Mouse (Mus musculus) embryonic facial prominence, embryonic 10.5 days (tissue): Measurements from ENCODE around the gene Focad. TPM values are rescaled to one million over a fixed set of nuclear protein-coding genes. Genes with fewer than 3 reads are reported as not detected.

Experiments
- DNase-seq: peaks from one replicate; pipeline ENCODE4 v3.0.0-alpha.2; 2017; ENCODE audit warnings: low spot score
- H3K27ac ChIP-seq: fragments of 300-500 bp; sonication (generic); replicated peaks from 2 replicates; pipeline ENCODE4 v1.5.1; 2016; ENCODE audit warnings: mild to moderate bottlenecking
- H3K27me3 ChIP-seq: fragments of 300-500 bp; sonication (generic); replicated peaks from 2 replicates; pipeline ENCODE4 v1.6.1; 2016; ENCODE audit warnings: low read depth, mild to moderate bottlenecking; ENCODE audit not compliant: poor library complexity, severe bottlenecking
- H3K36me3 ChIP-seq: fragments of 300-500 bp; sonication (generic); replicated peaks from 2 replicates; pipeline ENCODE4 v1.6.1; 2016; ENCODE audit warnings: mild to moderate bottlenecking, moderate library complexity
- H3K4me1 ChIP-seq: fragments of 300-500 bp; sonication (generic); 2 replicates; pipeline ENCODE4 v1.6.1; 2016
- H3K4me3 ChIP-seq: fragments of 300-500 bp; sonication (generic); 2 replicates; pipeline ENCODE4 v1.5.1; 2016; ENCODE audit warnings: mild to moderate bottlenecking, moderate library complexity
- H3K9me3 ChIP-seq: fragments of 300-500 bp; sonication (generic); 2 replicates; pipeline ENCODE4 v1.6.1; 2016; ENCODE audit warnings: mild to moderate bottlenecking
- WGBS: fragments of 180-500 bp; shearing (Covaris S2); methylation state at CpG from one replicate; pipeline ENCODE4 v1.1.7; 2016; 5-methylcytosine and 5-hydroxymethylcytosine counted together
- polyA plus RNA-seq: library from polyadenylated mRNA; unstranded; fragments of >200 nt; fragmentation: Nextera tagmentation; extraction: Ambion mirVana; gene quantifications from 2 replicates; pipeline ENCODE4 v1.2.1, GENCODE M21; 2016

Focad gene
- polyA plus RNA-seq, 1 experiment from 2014 or later: 15.0 TPM

DNA sequence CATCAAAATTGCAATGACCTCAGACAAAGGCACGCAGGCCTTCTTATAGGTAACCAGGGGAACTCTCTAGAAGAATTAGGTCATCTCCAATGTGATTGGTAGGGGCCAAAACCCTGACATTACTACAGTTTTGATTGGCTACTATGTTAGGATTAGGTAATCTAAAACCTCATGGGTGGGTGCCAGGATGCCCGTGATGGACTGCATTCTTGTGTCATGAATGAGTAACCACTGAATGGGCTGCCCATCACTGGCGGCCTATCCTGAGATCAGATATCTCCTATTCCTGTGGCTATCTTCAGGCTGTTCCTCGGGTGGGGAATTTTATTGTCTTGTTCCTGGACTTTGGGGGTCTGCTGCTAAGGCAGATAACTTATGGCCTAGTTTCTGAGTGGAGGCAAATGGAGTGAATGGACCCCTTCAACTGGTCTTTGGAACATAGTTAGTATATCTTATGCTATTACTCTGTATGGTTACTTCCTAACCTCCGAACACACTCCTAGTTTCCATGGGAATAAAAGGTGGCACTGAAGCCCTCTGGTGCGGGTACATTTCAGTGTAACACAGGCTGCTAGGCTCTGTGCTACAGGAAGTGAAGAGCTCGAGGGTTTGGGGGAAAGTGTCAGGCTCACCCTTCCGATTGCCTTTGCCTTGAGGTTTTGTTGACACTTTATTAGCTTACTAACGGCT is 306.0 kb downstream of the Focad start:
- Histone ChIP-seq H3K36me3 (no peaks in the 10 kb centered on the region), H3K4me1 (no peaks in the 10 kb centered on the region), H3K27ac (no peak overlapping the region), H3K27me3 (no peaks in the 10 kb centered on the region), H3K4me3 (no peak overlapping the region), H3K9me3 (no peaks in the 10 kb centered on the region)
- DNase-seq: no peak
- 80% methylated on average over 9 of the region's 9 CpGs for WGBS

DNA sequence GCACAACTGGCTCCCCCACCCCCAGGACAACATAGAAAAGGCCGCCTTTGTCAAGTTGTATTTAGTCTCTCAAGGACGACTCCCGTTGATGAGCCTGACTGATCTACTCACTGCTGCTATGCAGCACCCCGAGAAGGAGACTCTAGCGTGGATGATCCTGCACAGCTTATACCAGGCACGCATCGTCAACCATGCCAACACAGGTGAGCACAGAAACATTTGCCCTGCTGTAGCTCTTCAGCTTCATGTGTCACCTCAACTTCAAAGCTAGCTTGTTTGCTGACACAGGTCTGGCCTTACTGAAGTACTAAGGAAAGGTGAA is 306.5 kb downstream of the Focad start:
- H3K27me3 ChIP-seq: no peaks in the 10 kb centered on the region
- 93% methylated on average over 7 of the region's 7 CpGs for WGBS
- no peaks in the 10 kb centered on the region for H3K36me3 ChIP-seq
- no peak overlapping the region for H3K4me3 ChIP-seq
- no peak overlapping the region for H3K27ac ChIP-seq
- H3K9me3 ChIP-seq: no peaks in the 10 kb centered on the region
- H3K4me1 ChIP-seq: no peaks in the 10 kb centered on the region
- DNase-seq: no peak

- H3K27me3 ChIP-seq: no peaks in the 10 kb centered on the region
- peaks cover 4% of the 10 kb centered on the region; the same call in 1 of the 2 replicates for H3K4me1 ChIP-seq
- H3K9me3 ChIP-seq: no peaks in the 10 kb centered on the region
- H3K4me3 ChIP-seq: no peak overlapping the region
- no peak overlapping the region for H3K27ac ChIP-seq
- no peaks in the 10 kb centered on the region; the same call in 1 of the 2 replicates for H3K36me3 ChIP-seq
- DNase-seq: no peak
- WGBS: 92% methylated on average over 6 of the region's 6 CpGs
Measured at GRCm38 (mm10) chr4:88402884-88403283, 308.5 kb downstream of the Focad start.

DNA sequence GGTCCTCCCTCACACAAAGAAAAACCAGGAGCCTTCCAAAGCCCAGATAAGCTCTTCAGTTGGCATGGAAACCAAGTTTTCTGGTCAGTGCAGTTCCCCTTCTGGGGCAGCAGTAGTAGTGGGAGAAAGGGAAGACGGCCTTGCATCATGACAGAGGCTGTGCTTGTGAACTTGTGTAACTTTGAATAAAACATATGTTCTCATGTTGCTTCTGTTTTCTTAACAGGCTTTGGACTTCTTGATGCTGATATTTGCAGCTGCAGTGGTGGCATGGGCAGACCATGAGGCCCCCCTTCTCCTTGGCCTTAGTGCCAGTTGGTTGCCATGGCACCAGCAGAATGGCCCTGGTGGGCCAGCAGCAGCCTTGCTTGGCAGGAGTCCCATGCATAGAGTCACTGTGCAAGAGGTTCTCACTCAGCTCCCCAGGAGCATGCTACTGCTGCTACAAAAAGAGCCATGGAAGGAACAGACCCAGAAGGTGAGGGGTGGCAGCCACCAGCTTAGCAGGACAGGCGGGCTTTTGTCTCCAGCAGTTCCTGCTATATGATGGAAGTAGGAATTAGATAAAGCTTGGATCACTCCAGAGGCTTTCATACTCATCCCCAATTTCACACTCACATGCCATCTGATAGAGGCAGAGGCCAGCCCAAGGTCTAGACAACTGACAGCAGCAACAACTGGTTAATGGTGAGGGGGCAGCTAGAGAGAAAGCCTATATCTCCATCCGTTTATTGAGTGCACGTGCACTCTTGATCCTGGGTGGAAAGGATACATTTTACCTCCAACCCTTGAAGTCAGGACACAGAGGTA is 312.7 kb downstream of the Focad start:
- DNase-seq: peak; percentile 9
- no peaks in the 10 kb centered on the region for H3K9me3 ChIP-seq

DNA sequence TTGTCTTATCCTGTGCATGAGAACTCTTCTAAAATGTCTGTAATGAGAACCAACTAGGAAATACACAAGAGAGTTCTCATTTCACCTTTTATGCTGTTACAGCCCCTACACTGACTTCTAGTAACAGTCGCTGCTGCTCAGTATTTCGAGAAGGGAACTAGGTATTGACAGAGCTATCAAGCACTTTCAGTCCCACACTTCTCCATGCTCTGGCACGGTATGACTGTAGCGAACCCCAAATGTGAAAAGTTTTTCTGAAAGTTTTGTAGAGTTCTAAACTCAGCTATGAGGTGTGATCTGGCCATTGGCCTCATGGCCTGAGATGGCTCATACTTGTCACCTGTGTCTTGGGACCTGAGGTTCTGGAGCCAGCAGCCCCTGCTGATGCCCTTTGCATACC is 314.9 kb downstream of the Focad start:
- H3K9me3 ChIP-seq: no peaks in the 10 kb centered on the region
- H3K4me3 ChIP-seq: no peak overlapping the region
- WGBS: 94% methylated on average over 4 of the region's 4 CpGs
- H3K27me3 ChIP-seq: no peaks in the 10 kb centered on the region
- no peaks in the 10 kb centered on the region; the same call in 1 of the 2 replicates for H3K36me3 ChIP-seq
- DNase-seq: no peak
- H3K27ac ChIP-seq: no peak overlapping the region
- H3K4me1 ChIP-seq: peaks cover 4% of the 10 kb centered on the region; the same call in 1 of the 2 replicates

More for the DNA sequence above, 312.7 kb downstream of the Focad start:
- Histone ChIP-seq H3K27ac (0 out of 2 replicates have a peak overlapping the region, but pooled peaks have one; percentile 10), H3K4me1 (peaks cover 4% of the 10 kb centered on the region; the same call in 1 of the 2 replicates), H3K27me3 (no peaks in the 10 kb centered on the region), H3K36me3 (no peaks in the 10 kb centered on the region; the same call in 1 of the 2 replicates), H3K4me3 (no peak overlapping the region)
- WGBS: 92% methylated on average over 4 of the region's 4 CpGs

DNA sequence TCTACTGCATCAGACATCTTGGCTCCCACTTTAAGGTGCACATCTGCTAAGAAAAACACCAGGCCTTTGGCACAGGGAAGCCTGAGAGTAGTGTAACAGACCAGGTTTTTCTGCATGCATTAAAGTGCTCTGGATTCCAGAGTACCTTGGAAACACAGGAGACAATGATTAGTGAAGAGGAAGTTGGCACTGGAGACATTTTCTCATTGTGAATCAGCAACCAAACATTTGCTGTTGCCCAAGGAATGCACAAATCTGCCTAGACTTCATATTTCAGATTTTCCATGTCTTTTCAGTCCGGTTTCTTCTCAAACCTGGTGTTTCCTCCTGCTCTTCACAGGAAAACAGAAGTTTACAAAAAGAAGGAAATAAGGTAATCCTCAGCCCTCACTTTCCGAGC is 317.9 kb downstream of the Focad start:
- WGBS: 88% methylated on average over 2 of the region's 2 CpGs
- DNase-seq: no peak
- Histone ChIP-seq H3K36me3 (no peaks in the 10 kb centered on the region; the same call in 1 of the 2 replicates), H3K27ac (no peak overlapping the region), H3K4me1 (no peaks in the 10 kb centered on the region), H3K9me3 (no peaks in the 10 kb centered on the region), H3K27me3 (no peaks in the 10 kb centered on the region), H3K4me3 (no peak overlapping the region)

DNA sequence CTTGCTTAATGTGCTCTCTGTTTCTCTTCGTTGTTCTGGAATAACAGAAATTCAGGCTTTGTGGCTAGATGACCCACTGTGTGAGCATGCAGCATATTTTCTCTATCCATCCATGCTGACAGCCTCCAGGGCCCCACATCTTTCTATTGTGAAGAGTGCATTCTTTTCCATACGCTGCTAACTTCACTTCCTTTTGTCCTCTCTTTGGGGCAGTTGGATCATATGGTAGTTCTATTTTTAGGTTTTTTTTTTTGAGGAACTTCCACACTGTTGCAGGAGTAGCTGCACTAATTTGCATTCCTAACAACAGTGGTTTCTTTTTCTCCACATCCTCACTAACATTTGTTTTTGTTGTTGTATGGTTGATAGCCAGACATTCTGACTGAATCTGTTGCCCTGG is 320.6 kb downstream of the Focad start:
- DNase-seq: no peak
- no peaks in the 10 kb centered on the region for H3K9me3 ChIP-seq
- no peaks in the 10 kb centered on the region for H3K27me3 ChIP-seq
- H3K4me3 ChIP-seq: no peak overlapping the region
- no peak overlapping the region for H3K27ac ChIP-seq
- no peaks in the 10 kb centered on the region for H3K36me3 ChIP-seq
- 63% methylated on average over 2 of the region's 2 CpGs for WGBS
- no peaks in the 10 kb centered on the region for H3K4me1 ChIP-seq

- no peak for DNase-seq
- Histone ChIP-seq H3K4me3 (no peak overlapping the region), H3K9me3 (no peaks in the 10 kb centered on the region), H3K4me1 (no peaks in the 10 kb centered on the region), H3K27me3 (no peaks in the 10 kb centered on the region), H3K36me3 (no peaks in the 10 kb centered on the region), H3K27ac (no peak overlapping the region)
- 92% methylated on average over 5 of the region's 5 CpGs for WGBS
Measured at GRCm38 (mm10) chr4:88419378-88419777, 324.9 kb downstream of the Focad start.

DNA sequence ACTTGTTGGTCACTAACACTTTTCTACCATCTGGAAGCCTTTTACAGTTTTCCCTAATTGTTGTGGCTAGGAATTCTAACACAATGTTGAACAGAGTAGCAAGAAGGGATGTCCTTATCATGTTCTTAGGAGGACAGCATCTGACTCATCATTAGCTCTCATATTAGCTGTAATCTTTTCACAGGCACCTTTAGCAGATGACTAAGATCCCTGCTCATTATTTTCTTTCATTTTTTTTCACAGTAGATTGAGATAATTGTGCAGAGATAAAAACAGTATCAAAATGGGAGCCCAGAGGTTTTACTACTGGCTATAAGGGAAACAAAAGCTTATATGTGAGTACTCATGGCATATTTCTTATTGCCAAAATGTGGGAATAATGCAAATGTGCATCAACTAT is 330.1 kb downstream of the Focad start:
- Histone ChIP-seq H3K27ac (no peak overlapping the region), H3K4me3 (no peak overlapping the region), H3K4me1 (no peaks in the 10 kb centered on the region), H3K9me3 (no peaks in the 10 kb centered on the region), H3K27me3 (no peaks in the 10 kb centered on the region), H3K36me3 (no peaks in the 10 kb centered on the region)
- no peak for DNase-seq

- WGBS: 85% methylated on average over 2 of the region's 2 CpGs
- DNase-seq: no peak
- Histone ChIP-seq H3K9me3 (no peaks in the 10 kb centered on the region), H3K27me3 (no peaks in the 10 kb centered on the region), H3K27ac (no peak overlapping the region), H3K4me1 (no peaks in the 10 kb centered on the region), H3K36me3 (no peaks in the 10 kb centered on the region), H3K4me3 (no peak overlapping the region)
Measured at GRCm38 (mm10) chr4:88427630-88428239, 333.3 kb downstream of the Focad start.

GRCm38 (mm10) chr4:88432412-88433024 is 338.1 kb downstream of the Focad start:
- Histone ChIP-seq H3K4me3 (no peak overlapping the region), H3K27ac (no peak overlapping the region), H3K9me3 (no peaks in the 10 kb centered on the region), H3K36me3 (no peaks in the 10 kb centered on the region), H3K27me3 (no peaks in the 10 kb centered on the region), H3K4me1 (peaks cover 11% of the 10 kb centered on the region)
- no peak for DNase-seq
- WGBS: 79% methylated on average over 8 of the region's 8 CpGs

DNA sequence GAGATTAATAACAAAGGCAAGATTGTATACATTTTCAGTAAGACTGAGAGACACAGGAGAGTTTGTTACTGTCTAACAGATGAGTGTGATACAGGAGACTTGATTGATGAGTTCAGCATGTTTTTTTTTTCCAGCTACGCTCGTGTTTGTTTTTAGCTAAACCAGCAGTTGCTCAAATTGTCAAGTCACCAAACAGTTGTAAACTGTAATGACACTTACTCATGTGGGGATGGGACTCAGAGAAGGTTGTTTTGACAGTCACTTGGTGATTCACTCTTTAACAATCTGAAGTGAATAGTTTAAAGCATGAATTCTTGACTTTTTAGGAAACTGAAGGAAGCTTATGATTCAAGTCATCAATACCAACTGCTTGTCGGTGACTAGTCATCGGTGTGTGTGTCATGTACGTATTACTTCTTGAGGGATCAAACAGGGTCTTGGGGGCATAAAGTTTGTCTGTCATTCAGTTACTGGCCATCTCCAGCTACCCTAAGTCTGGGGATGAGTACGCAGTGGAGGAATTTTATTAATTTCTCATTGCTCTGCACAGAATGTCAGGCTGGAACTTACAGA is 342.2 kb downstream of the Focad start:
- no peaks in the 10 kb centered on the region for H3K27me3 ChIP-seq
- no peak overlapping the region; the same call in 1 of the 2 replicates for H3K27ac ChIP-seq
- DNase-seq: no peak
- no peaks in the 10 kb centered on the region for H3K9me3 ChIP-seq
- peaks cover 29% of the 10 kb centered on the region for H3K4me1 ChIP-seq
- WGBS: 80% methylated on average over 6 of the region's 6 CpGs
- H3K36me3 ChIP-seq: no peaks in the 10 kb centered on the region
- no peak overlapping the region for H3K4me3 ChIP-seq
